Mouse (Mus musculus) heart, embryonic 14.5 days (tissue): ENCODE data around the gene Neurl2. TPM values are rescaled to one million over a fixed set of nuclear protein-coding genes. Genes with fewer than 3 reads are reported as not detected.

Experiments used
- ATAC-seq: fragments of 200-750 bp; cut with Nextera tagmentation; 2 replicates; pipeline ENCODE4 v1.8.0; 2017; ENCODE audit warnings: low read depth, moderate TSS enrichment; ENCODE audit not compliant: insufficient number of reproducible peaks, insufficient read depth, low FRiP score
- H3K27ac ChIP-seq, 2 experiments: fragments of 200-500 bp in 1 of 2; fragments of 300-500 bp in 1 of 2; sonication (generic) in 1 of 2; replicated peaks in 1 of 2; 2 replicates each; pipeline ENCODE4 v1.5.1; 2012 to 2014; ENCODE audit warnings: low read depth in 2 of 2, low read length in 2 of 2, control low read depth in 1 of 2, mild to moderate bottlenecking in 1 of 2, mixed read lengths in 1 of 2; ENCODE audit not compliant: control insufficient read depth in 1 of 2, insufficient read depth in 1 of 2
- H3K27me3 ChIP-seq: fragments of 300-500 bp; sonication (generic); 2 replicates; pipeline ENCODE4 v1.6.1; 2014; ENCODE audit warnings: mild to moderate bottlenecking, low read length, control low read depth; ENCODE audit not compliant: control insufficient read depth, insufficient read depth
- H3K36me3 ChIP-seq: fragments of 300-500 bp; sonication (generic); 2 replicates; pipeline ENCODE4 v1.6.1; 2014; ENCODE audit warnings: mild to moderate bottlenecking, control low read depth, low read length, mixed read lengths; ENCODE audit not compliant: control insufficient read depth, insufficient read depth
- H3K4me1 ChIP-seq, 2 experiments: fragments of 200-500 bp in 1 of 2; fragments of 300-500 bp in 1 of 2; sonication (generic) in 1 of 2; 2 replicates each; pipeline ENCODE4 v1.6.1; 2012 to 2014; ENCODE audit warnings: low read length in 2 of 2, control low read depth in 1 of 2, mixed read lengths in 1 of 2; ENCODE audit not compliant: control insufficient read depth in 2 of 2, insufficient read depth in 2 of 2
- H3K4me2 ChIP-seq: fragments of 300-500 bp; sonication (generic); 2 replicates; pipeline ENCODE4 v1.6.1; 2014; ENCODE audit warnings: mild to moderate bottlenecking, low read length
- H3K4me3 ChIP-seq, 2 experiments: fragments of 200-500 bp in 1 of 2; fragments of 300-500 bp in 1 of 2; sonication (generic) in 1 of 2; 2 replicates each; pipeline ENCODE4 v1.5.1; 2012 to 2014; ENCODE audit warnings: low read length in 2 of 2, mild to moderate bottlenecking in 2 of 2, control low read depth in 1 of 2, low read depth in 1 of 2, moderate library complexity in 1 of 2; ENCODE audit not compliant: control insufficient read depth in 1 of 2, insufficient read depth in 1 of 2
- H3K9ac ChIP-seq: fragments of 300-500 bp; sonication (generic); 2 replicates; pipeline ENCODE4 v1.6.1; 2014; ENCODE audit warnings: mild to moderate bottlenecking, low read length
- H3K9me3 ChIP-seq: fragments of 300-500 bp; sonication (generic); 2 replicates; pipeline ENCODE4 v1.6.1; 2016; ENCODE audit warnings: low read length, control low read depth; ENCODE audit not compliant: control insufficient read depth
- WGBS: fragments of 180-500 bp; shearing (Covaris S2); extraction: QIAGEN DNeasy Blood & Tissue Kit; methylation state at CpG from one replicate; pipeline ENCODE4 v1.1.7; 2014; 5-methylcytosine and 5-hydroxymethylcytosine counted together
- polyA plus RNA-seq: library from polyadenylated mRNA; unstranded; fragments of >200 nt; fragmentation: Nextera tagmentation; extraction: Ambion mirVana; gene quantifications from 2 replicates; pipeline ENCODE4 v1.2.1, GENCODE M21; 2014

Neurl2 gene
- polyA plus RNA-seq, 1 experiment from 2014 or later = 55.1 TPM

DNA sequence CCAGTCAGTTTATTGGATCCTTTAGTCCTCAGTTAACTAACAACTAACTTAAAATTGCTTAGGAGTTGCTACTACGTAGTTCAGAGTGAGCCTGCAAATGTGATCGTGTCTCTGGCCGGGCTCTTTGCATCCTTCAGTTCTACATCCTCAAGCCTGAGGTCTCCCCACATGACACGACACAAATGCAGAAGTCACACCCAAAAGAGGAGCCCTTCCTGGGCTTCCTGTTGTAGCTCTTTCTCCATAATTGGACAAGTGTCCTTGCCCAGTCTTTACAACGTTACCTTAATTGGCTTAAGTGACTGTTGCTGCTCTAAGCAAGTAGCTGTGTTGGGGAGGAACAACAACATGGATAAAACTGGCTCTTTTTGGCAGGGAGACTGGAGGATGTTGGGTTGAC lies 17.9 kb downstream of the Neurl2 start:
- Histone ChIP-seq H3K4me1 (peaks cover 7 to 14% of the 10 kb centered on the region in 2 experiments), H3K9me3 (no peaks in the 10 kb centered on the region), H3K27ac (no peak overlapping the region), H3K36me3 (peaks cover 7% of the 10 kb centered on the region; the same call in 1 of the 2 replicates), H3K4me3 (no peak overlapping the region), H3K9ac (no peak overlapping the region; the same call in 1 of the 2 replicates), H3K27me3 (no peaks in the 10 kb centered on the region), H3K4me2 (no peak overlapping the region)
- ATAC-seq = no peak
- 66% methylated on average over 5 of the region's 5 CpGs for WGBS

DNA sequence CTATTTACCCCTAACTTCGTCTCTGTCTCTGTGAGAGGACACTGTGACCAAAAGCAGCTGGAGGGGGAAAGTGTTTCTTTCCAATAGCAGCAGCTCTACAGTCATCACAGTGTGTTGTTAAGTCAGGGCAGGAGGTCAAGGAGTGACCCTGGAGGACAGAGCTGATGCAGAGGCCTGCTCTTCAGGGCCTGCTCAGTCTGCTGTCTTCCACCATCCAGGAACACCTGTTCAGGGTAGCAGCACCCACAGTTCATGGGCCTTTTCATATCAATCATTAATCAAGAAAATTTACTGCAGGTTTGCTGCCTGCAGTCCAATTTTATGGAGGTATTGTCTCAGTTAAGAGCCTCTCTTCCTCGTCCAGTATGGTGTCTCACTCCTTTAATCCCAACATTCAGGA lies 19.7 kb downstream of the Neurl2 start:
- Histone ChIP-seq H3K4me3 (no peak overlapping the region), H3K9me3 (no peaks in the 10 kb centered on the region), H3K36me3 (peaks cover 13% of the 10 kb centered on the region), H3K27me3 (no peaks in the 10 kb centered on the region), H3K4me2 (no peak overlapping the region), H3K4me1 (peaks cover 7 to 14% of the 10 kb centered on the region in 2 experiments), H3K9ac (no peak overlapping the region), H3K27ac (no peak overlapping the region)
- no peak for ATAC-seq
- WGBS = 74% methylated on average over 2 of the region's 2 CpGs

DNA sequence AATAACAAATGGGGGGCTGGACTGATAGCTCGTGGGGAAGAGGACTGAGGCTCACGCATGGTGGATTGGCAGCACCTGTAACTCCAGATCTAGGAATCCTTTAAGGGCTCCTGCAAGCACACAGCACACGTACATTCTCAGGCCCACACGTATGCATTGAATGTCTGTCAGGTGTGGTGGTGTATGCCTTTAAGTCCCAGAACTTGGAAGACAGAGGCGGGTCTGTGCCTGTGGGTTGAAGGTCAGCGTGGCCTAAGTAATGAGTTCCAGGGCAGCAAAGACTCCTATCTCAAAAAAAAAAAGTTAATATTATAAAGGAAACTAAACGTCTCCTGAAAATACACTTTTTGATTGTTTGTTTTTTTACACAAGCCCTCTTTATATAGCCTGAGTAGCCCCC lies 26.6 kb downstream of the Neurl2 start:
- no peak overlapping the region for H3K4me3 ChIP-seq
- WGBS = 71% methylated on average over 7 of the region's 7 CpGs
- no peak overlapping the region for H3K9ac ChIP-seq
- no peak overlapping the region for H3K4me2 ChIP-seq
- no peak overlapping the region for H3K27ac ChIP-seq
- peaks cover 4 to 16% of the 10 kb centered on the region in 2 experiments; a peak in 3 of 4 replicates for H3K4me1 ChIP-seq
- ATAC-seq = no peak
- H3K9me3 ChIP-seq = no peaks in the 10 kb centered on the region
- H3K27me3 ChIP-seq = no peaks in the 10 kb centered on the region
- peaks cover 28% of the 10 kb centered on the region for H3K36me3 ChIP-seq

DNA sequence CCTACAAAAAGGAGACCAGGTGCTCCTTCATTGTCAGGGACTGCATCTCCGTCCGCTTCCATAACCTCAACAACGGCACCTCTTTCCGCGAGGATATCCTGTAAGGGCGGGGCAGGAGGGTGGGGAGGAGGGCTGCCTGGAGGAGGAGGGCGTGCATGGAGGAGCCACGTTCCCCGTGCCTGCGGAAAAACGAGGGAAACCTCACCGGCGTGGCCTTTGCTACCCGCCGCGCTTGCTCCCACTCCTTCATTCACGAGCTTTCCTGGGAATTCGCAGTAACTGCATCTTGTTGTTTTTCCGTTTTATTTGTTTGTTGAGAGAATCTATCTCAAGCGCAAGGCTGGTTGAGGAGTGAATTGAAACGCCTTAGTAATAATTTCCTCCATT lies 27.9 kb downstream of the Neurl2 start:
- WGBS = under 1% methylated on average over 21 of the region's 21 CpGs
- peak overlapping the region; percentile 92 for H3K4me2 ChIP-seq

DNA sequence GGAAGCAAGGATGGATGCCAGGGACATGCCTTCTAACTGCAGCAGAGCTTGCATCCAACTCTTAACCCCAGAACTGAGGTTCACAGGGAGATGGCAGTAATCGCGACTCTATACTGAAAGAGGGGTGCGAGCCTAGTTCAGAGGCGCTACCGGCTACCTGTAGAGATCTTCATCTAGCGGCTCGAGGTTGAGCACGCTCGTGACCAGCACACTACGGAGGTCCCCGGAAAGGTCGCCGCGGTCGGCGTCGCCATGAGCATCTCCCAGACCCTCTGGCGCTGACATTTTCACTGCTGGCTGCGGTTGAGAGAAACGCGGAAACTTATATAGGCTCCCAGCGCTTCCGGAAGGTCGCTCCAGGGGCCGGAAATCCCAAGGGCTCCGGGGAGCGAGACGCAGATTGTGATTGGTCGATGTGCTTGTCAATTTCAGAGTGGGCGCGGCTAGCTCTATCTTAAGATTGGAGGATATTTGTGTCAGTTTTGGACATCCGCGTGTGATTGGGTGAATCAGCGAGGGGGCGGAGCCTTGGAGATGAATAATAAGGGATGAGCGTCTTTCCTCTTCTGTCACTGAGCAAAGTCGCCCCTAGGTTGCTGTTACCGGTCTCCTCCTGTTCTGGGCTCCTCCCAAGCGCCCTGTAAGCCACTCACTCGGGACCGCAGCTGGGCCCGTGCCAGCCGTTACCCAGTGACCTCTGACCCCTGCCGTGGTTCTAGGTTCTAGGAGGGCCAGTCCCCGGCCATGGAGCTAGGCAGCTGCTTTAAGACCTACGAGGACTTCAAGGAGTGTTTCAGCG lies 28.5 kb downstream of the Neurl2 start, which contains the start of the genes Acot8 and Zswim3:
Acot8 (minus strand) TSS at position 350 of the 799 bp plus-strand sequence.
Zswim3 (plus strand) TSS at position 566 of the 799 bp plus-strand sequence.
- H3K27me3 ChIP-seq = no peaks in the 10 kb centered on the region
- peak; percentile 94 for ATAC-seq
- H3K27ac ChIP-seq = peak within 1 kb of the TSS; percentile 72 to 82
- H3K4me3 ChIP-seq = peak within 1 kb of the TSS; percentile 85 to 94
- peaks cover 4 to 16% of the 10 kb centered on the region in 2 experiments; a peak in 3 of 4 replicates for H3K4me1 ChIP-seq
- H3K9ac ChIP-seq = peak within 1 kb of the TSS; percentile 92
- under 1% methylated on average over 47 of the region's 47 CpGs for WGBS
- no peaks in the 10 kb centered on the region for H3K9me3 ChIP-seq
- peaks cover 41% of the 10 kb centered on the region for H3K36me3 ChIP-seq
- peak within 1 kb of the TSS; percentile 92 for H3K4me2 ChIP-seq

More for the DNA sequence above, 27.9 kb downstream of the Neurl2 start:
- Histone ChIP-seq H3K4me3 (peak overlapping the region; percentile 78 to 94), H3K27ac (peak overlapping the region; percentile 69 to 76), H3K27me3 (no peaks in the 10 kb centered on the region), H3K4me1 (peaks cover 4 to 16% of the 10 kb centered on the region in 2 experiments; a peak in 3 of 4 replicates), H3K9ac (peak overlapping the region; percentile 82), H3K9me3 (no peaks in the 10 kb centered on the region), H3K36me3 (peaks cover 36% of the 10 kb centered on the region)
- ATAC-seq = peak; percentile 51

DNA sequence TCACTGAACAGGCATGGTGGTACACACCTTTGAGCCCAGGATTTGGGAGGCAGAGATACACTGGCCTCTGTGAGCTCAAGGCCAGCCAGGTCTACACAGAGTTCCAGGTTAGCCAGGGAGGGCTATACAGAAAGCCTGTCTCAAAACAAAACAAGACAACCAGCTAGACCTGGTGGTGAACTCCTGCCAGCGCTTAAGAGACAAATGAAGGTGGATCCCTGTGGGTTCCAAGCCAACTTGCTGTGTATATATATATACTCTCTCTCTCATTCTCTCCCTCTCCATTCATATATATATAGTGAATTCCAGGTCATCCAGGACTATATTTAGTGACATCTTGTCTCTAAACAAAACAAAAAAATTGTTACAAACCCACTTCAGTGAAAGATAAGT lies 29.3 kb downstream of the Neurl2 start:
- ATAC-seq = no peak
- no peaks in the 10 kb centered on the region for H3K27me3 ChIP-seq
- H3K4me3 ChIP-seq = peak overlapping the region; percentile 85 to 94
- peak overlapping the region; percentile 92 for H3K9ac ChIP-seq
- peak overlapping the region in 1 of 2 experiments; percentile 82; a peak in 2 of 4 replicates for H3K27ac ChIP-seq
- peaks cover 4 to 16% of the 10 kb centered on the region in 2 experiments; a peak in 3 of 4 replicates for H3K4me1 ChIP-seq
- WGBS = 52% methylated on average over 1 of the region's 1 CpGs
- peaks cover 43% of the 10 kb centered on the region for H3K36me3 ChIP-seq
- H3K4me2 ChIP-seq = peak overlapping the region; percentile 68
- no peaks in the 10 kb centered on the region for H3K9me3 ChIP-seq

DNA sequence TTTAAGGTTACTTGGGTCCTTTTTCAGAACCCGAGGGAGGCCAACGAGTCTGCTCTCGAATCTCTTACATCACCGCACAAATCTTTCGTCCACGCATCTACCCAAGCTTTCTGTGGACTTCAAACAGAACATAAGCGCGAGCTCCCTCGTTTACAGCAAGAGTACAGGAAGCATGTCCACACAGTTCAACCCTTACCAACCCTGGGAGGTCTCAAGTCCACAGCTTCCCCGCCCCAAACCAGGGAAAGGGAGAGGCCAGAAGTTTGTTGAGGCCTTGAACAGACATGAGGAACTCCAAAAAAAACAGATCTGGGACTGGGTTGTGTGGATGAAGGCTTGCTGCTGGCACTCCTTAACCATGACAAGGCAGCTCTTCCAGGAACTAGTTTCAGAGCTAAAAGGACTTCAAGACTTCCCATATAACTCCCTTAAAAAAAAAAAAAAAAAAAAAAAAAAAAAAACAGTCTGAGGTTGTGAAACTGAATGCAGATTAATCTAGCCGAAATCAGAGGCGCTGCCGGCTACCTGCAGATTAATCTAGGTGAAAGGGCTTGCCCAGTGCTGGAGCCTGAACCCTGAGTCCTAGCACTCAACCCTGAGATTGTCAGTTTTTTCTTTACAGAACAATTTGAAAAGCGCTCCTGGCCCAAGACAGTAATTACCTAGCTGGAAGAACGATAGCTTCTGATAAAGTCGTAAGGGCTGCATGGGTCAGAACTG lies 29.9 kb downstream of the Neurl2 start:
- peak overlapping the region; percentile 92 for H3K9ac ChIP-seq
- peak overlapping the region in 1 of 2 experiments; percentile 94; a peak in 1 of 4 replicates for H3K4me3 ChIP-seq
- peak overlapping the region; percentile 68 for H3K4me2 ChIP-seq
- H3K4me1 ChIP-seq = peaks cover 4 to 16% of the 10 kb centered on the region in 2 experiments; a peak in 3 of 4 replicates
- H3K27me3 ChIP-seq = no peaks in the 10 kb centered on the region
- no peaks in the 10 kb centered on the region for H3K9me3 ChIP-seq
- no peak for ATAC-seq
- WGBS = 87% methylated on average over 16 of the region's 16 CpGs
- H3K36me3 ChIP-seq = peaks cover 41% of the 10 kb centered on the region
- H3K27ac ChIP-seq = no peak overlapping the region
